Mouse (Mus musculus) limb, embryonic 11.5 days (tissue): ENCODE results near the gene Ccdc174. TPM values are rescaled to one million over a fixed set of nuclear protein-coding genes. Genes with fewer than 3 reads are reported as not detected.
"Not testable (repeated sequence)": the region's sequence is repeated elsewhere in the genome, so short reads cannot be mapped to it uniquely, and the experiment has no call there.

Experiments
- ATAC-seq: fragments of 200-750 bp; cut with Nextera tagmentation; 2 replicates; pipeline ENCODE4 v1.8.0; 2017; ENCODE audit warnings: low read depth; ENCODE audit not compliant: insufficient number of reproducible peaks, low FRiP score, low TSS enrichment
- DNase-seq: peaks from one replicate; pipeline ENCODE4 v3.0.0-alpha.2; 2015; ENCODE audit warnings: low spot score
- H3K27ac ChIP-seq: fragments of 300-500 bp; sonication (generic); replicated peaks from 2 replicates; pipeline ENCODE4 v1.5.1; 2014; ENCODE audit warnings: low read depth, mild to moderate bottlenecking, low read length
- H3K27me3 ChIP-seq: fragments of 300-500 bp; sonication (generic); 2 replicates; pipeline ENCODE4 v1.6.1; 2014; ENCODE audit warnings: mild to moderate bottlenecking, low read length, mixed read lengths; ENCODE audit not compliant: control insufficient read depth, insufficient read depth
- H3K36me3 ChIP-seq: fragments of 300-500 bp; sonication (generic); 2 replicates; pipeline ENCODE4 v1.6.1; 2014; ENCODE audit warnings: mild to moderate bottlenecking, low read length, moderate library complexity, mixed read lengths; ENCODE audit not compliant: control insufficient read depth, insufficient read depth
- H3K4me1 ChIP-seq: fragments of 300-500 bp; sonication (generic); 2 replicates; pipeline ENCODE4 v1.6.1; 2014; ENCODE audit warnings: low read length, mixed read lengths; ENCODE audit not compliant: control insufficient read depth, insufficient read depth
- H3K4me2 ChIP-seq: fragments of 300-500 bp; sonication (generic); 2 replicates; pipeline ENCODE4 v1.6.1; 2014; ENCODE audit warnings: low read depth, mild to moderate bottlenecking, moderate library complexity; ENCODE audit not compliant: severe bottlenecking
- H3K4me3 ChIP-seq: fragments of 300-500 bp; sonication (generic); 2 replicates; pipeline ENCODE4 v1.5.1; 2014; ENCODE audit warnings: low read depth, low read length
- H3K9ac ChIP-seq: fragments of 300-500 bp; sonication (generic); 2 replicates; pipeline ENCODE4 v1.6.1; 2014; ENCODE audit warnings: mild to moderate bottlenecking, low read length
- H3K9me3 ChIP-seq: fragments of 300-500 bp; sonication (generic); 2 replicates; pipeline ENCODE4 v1.6.1; 2016; ENCODE audit warnings: low read length; ENCODE audit not compliant: control insufficient read depth
- WGBS: fragments of 180-500 bp; shearing (Covaris S2); extraction: QIAGEN DNeasy Blood & Tissue Kit; methylation state at CpG from one replicate; pipeline ENCODE4 v1.1.7; 2014; 5-methylcytosine and 5-hydroxymethylcytosine counted together
- polyA plus RNA-seq: library from polyadenylated mRNA; unstranded; fragments of >200 nt; fragmentation: Nextera tagmentation; extraction: Ambion mirVana; gene quantifications from 2 replicates; pipeline ENCODE4 v1.2.1, GENCODE M21; 2014

Ccdc174 gene
- polyA plus RNA-seq, 1 experiment from 2014 or later: 43.3 TPM

- no peaks in the 10 kb centered on the region for H3K27me3 ChIP-seq
- no peak for ATAC-seq
- H3K4me1 ChIP-seq: no peaks in the 10 kb centered on the region
- H3K9ac ChIP-seq: no peak overlapping the region
- no peak overlapping the region for H3K4me2 ChIP-seq
- H3K36me3 ChIP-seq: peaks cover 17% of the 10 kb centered on the region
- no peak overlapping the region for H3K27ac ChIP-seq
- no peak overlapping the region for H3K4me3 ChIP-seq
- 94% methylated on average over 3 of the region's 3 CpGs for WGBS
- H3K9me3 ChIP-seq: no peaks in the 10 kb centered on the region
- DNase-seq: no peak
These were observed 18.9 kb downstream of the Ccdc174 start for GRCm38 (mm10) chr6:91896783-91897182.

DNA sequence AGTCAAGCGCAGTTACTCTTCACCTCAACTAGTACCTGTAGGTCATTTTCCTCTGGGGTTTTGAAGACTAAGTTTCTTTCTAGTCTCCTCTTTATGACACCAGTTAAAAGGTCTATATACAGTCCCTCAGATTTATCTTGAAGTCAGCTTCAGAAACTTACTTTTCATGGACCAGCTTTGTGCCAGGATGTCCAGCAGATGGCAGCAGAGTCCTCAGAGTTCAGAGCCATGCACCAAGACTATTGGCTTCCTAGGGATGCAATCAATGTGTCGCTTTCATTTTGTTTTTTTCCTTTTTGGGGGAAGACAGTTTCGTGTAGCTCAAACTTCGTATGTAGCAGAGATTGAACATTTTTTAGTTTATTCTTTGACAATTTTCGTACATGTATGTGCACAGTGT, 23.7 kb downstream of the Ccdc174 start:
- Histone ChIP-seq H3K36me3 (peaks cover 7% of the 10 kb centered on the region), H3K27me3 (no peaks in the 10 kb centered on the region), H3K9me3 (no peaks in the 10 kb centered on the region), H3K4me3 (no peak overlapping the region), H3K4me2 (no peak overlapping the region), H3K4me1 (no peaks in the 10 kb centered on the region), H3K27ac (no peak overlapping the region), H3K9ac (no peak overlapping the region)
- peak; percentile 86 for DNase-seq
- WGBS: 39% methylated on average over 5 of the region's 5 CpGs
- 0 out of 2 replicates have a peak, but pooled peaks have one; percentile 21 for ATAC-seq

DNA sequence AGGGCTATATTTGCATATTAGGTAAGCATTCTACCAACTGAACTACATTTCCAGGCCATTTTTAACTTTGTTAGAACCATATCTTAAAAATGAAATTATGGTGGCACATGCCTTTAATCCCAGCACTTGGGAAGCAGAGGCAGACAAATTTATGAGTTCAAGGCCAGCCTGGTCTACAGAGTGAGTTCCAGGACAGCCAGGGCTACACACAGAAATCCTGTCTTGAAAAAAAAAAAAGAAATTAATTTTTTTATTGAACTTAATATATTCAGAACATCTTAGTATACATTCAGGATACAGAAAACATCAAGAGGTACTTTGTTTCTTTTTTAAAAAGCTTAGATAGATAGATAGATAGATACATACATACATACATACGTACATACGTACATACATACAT, 24.7 kb downstream of the Ccdc174 start, which contains the start of gene 4930590J08Rik:
Gene 4930590J08Rik, plus strand, starts transcription at position 301 of the 400 bp plus-strand sequence.
- ATAC-seq, DNase-seq, H3K9ac ChIP-seq: not testable (repeated sequence)

DNA sequence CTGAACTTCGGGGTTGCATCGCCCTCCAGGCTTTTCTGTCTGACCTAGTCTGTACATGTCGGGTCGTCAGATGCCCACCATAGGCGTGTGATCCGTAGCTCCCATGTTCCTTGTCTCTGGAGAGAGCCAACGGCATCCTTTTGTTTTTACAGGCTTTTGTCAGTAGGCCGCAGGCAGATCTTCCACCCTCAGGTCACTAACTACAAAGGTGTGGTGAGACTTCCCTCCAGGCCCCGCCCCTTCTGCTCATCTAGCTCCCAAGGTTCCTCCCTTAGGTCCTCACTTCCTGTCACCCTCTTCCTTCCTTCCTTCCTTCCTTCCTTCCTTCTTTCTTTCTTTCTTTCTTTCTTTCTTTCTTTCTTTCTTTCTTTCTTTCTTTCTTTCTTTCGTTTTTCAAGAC, 36.2 kb downstream of the Ccdc174 start:
- Histone ChIP-seq H3K9ac (no peak overlapping the region), H3K4me2 (no peak overlapping the region), H3K27me3 (no peaks in the 10 kb centered on the region), H3K27ac (no peak overlapping the region), H3K4me3 (no peak overlapping the region), H3K4me1 (no peaks in the 10 kb centered on the region), H3K9me3 (no peaks in the 10 kb centered on the region), H3K36me3 (no peaks in the 10 kb centered on the region)
- ATAC-seq: no peak
- DNase-seq: no peak
- WGBS: 93% methylated on average over 10 of the region's 10 CpGs

More for the DNA sequence above, 24.7 kb downstream of the Ccdc174 start, which contains the start of gene 4930590J08Rik:
- H3K27ac ChIP-seq, H3K9me3 ChIP-seq, H3K4me2 ChIP-seq, H3K36me3 ChIP-seq, H3K4me1 ChIP-seq, H3K4me3 ChIP-seq, H3K27me3 ChIP-seq: not testable (repeated sequence)
- 98% methylated on average over 2 of the region's 2 CpGs for WGBS

DNA sequence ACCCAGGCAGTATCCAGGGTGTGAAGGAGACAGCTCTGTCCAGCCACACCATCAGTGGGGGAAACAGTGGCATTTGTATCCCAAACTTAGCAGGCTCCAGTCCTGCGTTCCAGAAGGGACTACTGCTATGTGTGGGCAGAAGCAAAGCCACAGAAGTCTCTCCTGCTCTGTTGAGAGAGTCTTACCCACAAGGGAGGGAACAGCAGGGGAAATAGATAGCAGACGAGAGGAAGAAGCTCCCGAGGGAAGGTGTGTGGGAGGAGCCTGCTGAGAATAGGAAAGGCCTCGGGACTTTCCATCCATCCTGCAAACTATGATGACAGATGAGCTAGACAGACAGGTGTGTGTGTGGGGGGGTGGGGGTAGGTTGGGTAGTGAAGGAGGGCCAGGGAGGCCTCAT, 39.4 kb downstream of the Ccdc174 start:
- 60% methylated on average over 4 of the region's 4 CpGs for WGBS
- no peak overlapping the region for H3K9ac ChIP-seq
- no peaks in the 10 kb centered on the region for H3K36me3 ChIP-seq
- no peaks in the 10 kb centered on the region for H3K9me3 ChIP-seq
- no peak overlapping the region for H3K4me2 ChIP-seq
- no peaks in the 10 kb centered on the region for H3K27me3 ChIP-seq
- no peak overlapping the region for H3K27ac ChIP-seq
- no peak overlapping the region for H3K4me3 ChIP-seq
- no peaks in the 10 kb centered on the region for H3K4me1 ChIP-seq
- ATAC-seq (no peak), DNase-seq (no peak)

GRCm38 (mm10) chr6:91917716-91918115, 39.9 kb downstream of the Ccdc174 start:
- Histone ChIP-seq H3K36me3 (no peaks in the 10 kb centered on the region), H3K4me1 (no peaks in the 10 kb centered on the region), H3K27ac (no peak overlapping the region), H3K4me2 (no peak overlapping the region), H3K4me3 (no peak overlapping the region), H3K9me3 (no peaks in the 10 kb centered on the region), H3K9ac (no peak overlapping the region), H3K27me3 (no peaks in the 10 kb centered on the region)
- DNase-seq (no peak), ATAC-seq (no peak)
- WGBS: 86% methylated on average over 11 of the region's 11 CpGs

GRCm38 (mm10) chr6:91931231-91931630, 53.4 kb downstream of the Ccdc174 start:
- 94% methylated on average over 5 of the region's 5 CpGs for WGBS
- Histone ChIP-seq H3K9me3 (no peaks in the 10 kb centered on the region), H3K4me2 (no peak overlapping the region), H3K27ac (no peak overlapping the region), H3K9ac (no peak overlapping the region), H3K4me1 (no peaks in the 10 kb centered on the region), H3K4me3 (no peak overlapping the region), H3K36me3 (no peaks in the 10 kb centered on the region), H3K27me3 (no peaks in the 10 kb centered on the region)
- no peak for ATAC-seq
- DNase-seq: no peak

GRCm38 (mm10) chr6:91938491-91938890, 60.6 kb downstream of the Ccdc174 start:
- no peak overlapping the region for H3K4me2 ChIP-seq
- H3K36me3 ChIP-seq: no peaks in the 10 kb centered on the region
- H3K27me3 ChIP-seq: no peaks in the 10 kb centered on the region
- H3K4me3 ChIP-seq: no peak overlapping the region
- no peaks in the 10 kb centered on the region for H3K4me1 ChIP-seq
- ATAC-seq (no peak), DNase-seq (no peak)
- no peaks in the 10 kb centered on the region for H3K9me3 ChIP-seq
- no peak overlapping the region for H3K9ac ChIP-seq
- H3K27ac ChIP-seq: no peak overlapping the region
- WGBS: 49% methylated on average over 4 of the region's 4 CpGs

DNA sequence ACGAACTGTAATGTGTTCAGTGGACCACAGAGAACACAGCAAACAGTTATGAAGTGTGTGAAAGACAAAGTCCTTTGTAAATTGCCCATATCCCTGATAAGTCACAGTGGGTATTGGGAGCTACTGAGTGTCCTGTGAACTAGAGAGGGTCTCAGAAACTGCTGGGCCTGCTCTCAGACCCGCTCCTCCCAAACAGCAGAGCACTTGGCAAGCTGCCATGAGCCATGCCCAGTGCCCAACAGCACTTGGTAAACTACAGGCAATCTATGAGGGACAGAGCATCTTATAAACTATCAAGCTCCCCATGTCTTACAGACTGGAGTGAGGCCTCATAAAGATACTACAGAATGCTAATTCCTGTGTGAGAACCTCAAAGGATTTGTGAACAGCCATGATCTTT, 70.6 kb downstream of the Ccdc174 start:
- Histone ChIP-seq H3K9me3 (no peaks in the 10 kb centered on the region), H3K9ac (no peak overlapping the region), H3K27me3 (no peaks in the 10 kb centered on the region), H3K4me2 (no peak overlapping the region), H3K4me1 (no peaks in the 10 kb centered on the region), H3K4me3 (no peak overlapping the region), H3K27ac (no peak overlapping the region), H3K36me3 (no peaks in the 10 kb centered on the region)
- 77% methylated on average over 2 of the region's 2 CpGs for WGBS
- ATAC-seq (no peak), DNase-seq (no peak)
